Mouse (Mus musculus): ENCODE measurements at regions not wholly inside any gene's neighbourhood (a gene's known extent, or its start where the extent isn't known, plus 50 kb on each side); places are given as distances from the start of the nearest gene placed in this dataset.

- Histone ChIP-seq H3K4me3 (replicated peaks) (no peak overlapping the region), H3K36me3 (no peaks in the 10 kb centered on the region), H3K9ac (replicated peaks) (no peak overlapping the region), H3K9me3 (no peaks in the 10 kb centered on the region), H3K4me2 (replicated peaks) (no peak overlapping the region), H3K27ac (no peak overlapping the region), H3K27me3 (no peaks in the 10 kb centered on the region), H3K4me1 (replicated peaks) (no peaks in the 10 kb centered on the region)
- no peak for ATAC-seq
- WGBS, result 85% methylated on average over 3 of the region's 3 CpGs
These were observed 590.3 kb upstream of the Cenpq start for GRCm38 (mm10) chr17:41525101-41525500.

GRCm38 (mm10) chr17:41512041-41512440 is 577.2 kb upstream of the Cenpq start:
- no peak overlapping the region for H3K4me2 ChIP-seq (replicated peaks)
- H3K27me3 ChIP-seq, result no peaks in the 10 kb centered on the region
- H3K4me3 ChIP-seq (replicated peaks), result no peak overlapping the region
- H3K27ac ChIP-seq, result no peak overlapping the region
- H3K9me3 ChIP-seq, result no peaks in the 10 kb centered on the region
- H3K9ac ChIP-seq (replicated peaks), result no peak overlapping the region
- no peaks in the 10 kb centered on the region for H3K4me1 ChIP-seq (replicated peaks)
- no peak for ATAC-seq
- no peaks in the 10 kb centered on the region for H3K36me3 ChIP-seq

GRCm38 (mm10) chr17:41505000-41505399 is 570.2 kb upstream of the Cenpq start:
- Histone ChIP-seq H3K9me3 (no peaks in the 10 kb centered on the region), H3K9ac (replicated peaks) (no peak overlapping the region), H3K4me1 (replicated peaks) (no peaks in the 10 kb centered on the region), H3K27ac (no peak overlapping the region), H3K27me3 (no peaks in the 10 kb centered on the region), H3K4me2 (replicated peaks) (no peak overlapping the region), H3K36me3 (no peaks in the 10 kb centered on the region), H3K4me3 (replicated peaks) (no peak overlapping the region)
- WGBS, result 54% methylated on average over 4 of the region's 4 CpGs
- ATAC-seq, result peak; percentile 56; the same call in 1 of the 2 replicates

Data from midbrain, embryonic 13.5 days (tissue).